Comparison of ENCODE assay signal across 21 mouse cellular contexts in genomic region chr12:3546781-3547180, GRCm38 (mm10). TPM values are rescaled to one million over a fixed set of nuclear protein-coding genes. Genes with fewer than 3 reads are reported as not detected.
DNase-seq lines count a peak whose midpoint lies in the region; ATAC-seq and TF ChIP-seq lines count a peak whose summit lies in the region.
"Had no signal": no experiment of that assay in that cellular context is flagged by ENCODE, and none has a peak within 500 bp of the region (broad histone marks: within the 10 kb centered on the region; RNA-seq: fewer than 3 reads in every experiment).

No protein-coding gene starts in this region.

- H3K4me2 ChIP-seq in midbrain, embryonic 11.5 days = no peak overlapping the region
- H3K4me2 ChIP-seq in midbrain, embryonic 15.5 days = no peak overlapping the region
- no peak overlapping the region for H3K4me2 ChIP-seq in liver, embryonic 12.5 days
- no peak overlapping the region for H3K4me2 ChIP-seq in kidney, embryonic 15.5 days
- H3K4me2 ChIP-seq: embryonic facial prominence, embryonic 12.5 days; forebrain, embryonic 13.5 days; forebrain, embryonic 15.5 days had no signal

- TF ChIP-seq EP300 in ES-Bruce4 (IDR thresholded peaks at IDR 0.05; ENCODE audit: insufficient read depth, low read depth, low read length) = no peak

- H3K9me3 ChIP-seq in midbrain, embryonic 11.5 days (ENCODE audit: control insufficient read depth, low read length) = no peaks in the 10 kb centered on the region
- H3K9me3 ChIP-seq in midbrain, embryonic 15.5 days = no peaks in the 10 kb centered on the region
- no peaks in the 10 kb centered on the region for H3K9me3 ChIP-seq in E14TG2a.4 (ENCODE audit: low read length)
- H3K9me3 ChIP-seq in ES-Bruce4 (replicated peaks; ENCODE audit: control insufficient read depth, insufficient read depth, low read length, poor library complexity, severe bottlenecking) = no peaks in the 10 kb centered on the region
- no peaks in the 10 kb centered on the region for H3K9me3 ChIP-seq in liver, embryonic 12.5 days (replicated peaks)
- no peaks in the 10 kb centered on the region for H3K9me3 ChIP-seq in kidney, embryonic 15.5 days (replicated peaks)
- H3K9me3 ChIP-seq: embryonic facial prominence, embryonic 10.5 days; embryonic facial prominence, embryonic 12.5 days; forebrain, embryonic 13.5 days; forebrain, embryonic 15.5 days had no signal

- no peak overlapping the region for H3K27ac ChIP-seq in midbrain, embryonic 11.5 days (ENCODE audit: low read depth, low read length)
- no peak overlapping the region for H3K27ac ChIP-seq in midbrain, embryonic 15.5 days
- H3K27ac ChIP-seq in ES-Bruce4 (ENCODE audit: insufficient read depth, low read length) = peak overlapping the region; percentile 61
- no peak overlapping the region for H3K27ac ChIP-seq in liver, embryonic 12.5 days
- H3K27ac ChIP-seq in kidney, embryonic 15.5 days = no peak overlapping the region
- H3K27ac ChIP-seq: embryonic facial prominence, embryonic 10.5 days; embryonic facial prominence, embryonic 12.5 days; forebrain, embryonic 13.5 days; forebrain, embryonic 15.5 days had no signal

- no peaks in the 10 kb centered on the region for H3K27me3 ChIP-seq in midbrain, embryonic 11.5 days (ENCODE audit: control insufficient read depth, insufficient read depth, low read length)
- no peaks in the 10 kb centered on the region for H3K27me3 ChIP-seq in midbrain, embryonic 15.5 days (replicated peaks)
- H3K27me3 ChIP-seq in E14TG2a.4 (ENCODE audit: insufficient read depth, low read length) (no peaks in the 10 kb centered on the region), ES-Bruce4 (ENCODE audit: control insufficient read depth, insufficient read depth, low read length, poor library complexity, severe bottlenecking) (no peaks in the 10 kb centered on the region)
- H3K27me3 ChIP-seq in liver, embryonic 12.5 days (replicated peaks) = 0 out of 2 replicates have a peak, but pooled peaks cover 4% of the 10 kb centered on the region
- H3K27me3 ChIP-seq in kidney, embryonic 15.5 days = no peaks in the 10 kb centered on the region
- H3K27me3 ChIP-seq: embryonic facial prominence, embryonic 12.5 days; forebrain, embryonic 15.5 days had no signal

- TF ChIP-seq POLR2A in ES-Bruce4 (IDR thresholded peaks at IDR 0.05; ENCODE audit: insufficient read depth, low read length) = no peak

- no peak overlapping the region for H3K4me3 ChIP-seq in midbrain, embryonic 11.5 days (ENCODE audit: low read depth, low read length)
- H3K4me3 ChIP-seq in midbrain, embryonic 15.5 days = no peak overlapping the region
- H3K4me3 ChIP-seq in E14TG2a.4 (replicated peaks; ENCODE audit: low read length) = peak overlapping the region; percentile 10; the same call in 1 of the 2 replicates
- H3K4me3 ChIP-seq in ES-Bruce4 (ENCODE audit: low read depth, low read length) = no peak overlapping the region
- H3K4me3 ChIP-seq in liver, embryonic 12.5 days = no peak overlapping the region
- no peak overlapping the region for H3K4me3 ChIP-seq in kidney, embryonic 15.5 days (replicated peaks)
- H3K4me3 ChIP-seq: embryonic facial prominence, embryonic 10.5 days; embryonic facial prominence, embryonic 12.5 days; forebrain, embryonic 13.5 days; forebrain, embryonic 15.5 days had no signal

- TF ChIP-seq CTCF in E14TG2a.4 (conservative IDR thresholded peaks at IDR 0.05; ENCODE audit: low read length) = no peak
- no peak for TF ChIP-seq CTCF in ES-Bruce4 (IDR thresholded peaks at IDR 0.05; ENCODE audit: low read depth, low read length)

- 0 out of 2 replicates have a peak, but pooled peaks cover 2% of the 10 kb centered on the region for H3K4me1 ChIP-seq in midbrain, embryonic 11.5 days (ENCODE audit: control insufficient read depth, insufficient read depth, low read length)
- peaks cover 6% of the 10 kb centered on the region; the same call in 1 of the 2 replicates for H3K4me1 ChIP-seq in midbrain, embryonic 15.5 days
- H3K4me1 ChIP-seq in E14TG2a.4 (replicated peaks; ENCODE audit: low read depth, low read length) (peaks cover 63% of the 10 kb centered on the region), ES-Bruce4 (ENCODE audit: control insufficient read depth, insufficient read depth, low read length) (peaks cover 8% of the 10 kb centered on the region)
- H3K4me1 ChIP-seq in liver, embryonic 12.5 days = 0 out of 2 replicates have a peak, but pooled peaks cover 6% of the 10 kb centered on the region
- peaks cover 4% of the 10 kb centered on the region for H3K4me1 ChIP-seq in kidney, embryonic 15.5 days

- H3K9ac ChIP-seq in midbrain, embryonic 11.5 days (ENCODE audit: low read length) = 0 out of 2 replicates have a peak overlapping the region, but pooled peaks have one; percentile 2
- no peak overlapping the region for H3K9ac ChIP-seq in midbrain, embryonic 15.5 days
- H3K9ac ChIP-seq in ES-Bruce4 (ENCODE audit: low read depth, poor library complexity, severe bottlenecking) = peak overlapping the region; percentile 47
- no peak overlapping the region for H3K9ac ChIP-seq in liver, embryonic 12.5 days
- no peak overlapping the region for H3K9ac ChIP-seq in kidney, embryonic 15.5 days
- H3K9ac ChIP-seq: embryonic facial prominence, embryonic 12.5 days; forebrain, embryonic 13.5 days; forebrain, embryonic 15.5 days; forebrain, postnatal 0 days had no signal

- H3K36me3 ChIP-seq in midbrain, embryonic 11.5 days (ENCODE audit: control insufficient read depth, insufficient read depth, low read length) = no peaks in the 10 kb centered on the region
- H3K36me3 ChIP-seq in midbrain, embryonic 15.5 days (replicated peaks) = no peaks in the 10 kb centered on the region
- H3K36me3 ChIP-seq in E14TG2a.4 (ENCODE audit: insufficient read depth, low read length) = no peaks in the 10 kb centered on the region
- H3K36me3 ChIP-seq in ES-Bruce4 (ENCODE audit: control insufficient read depth, insufficient read depth, low read length, poor library complexity, severe bottlenecking) = no peaks in the 10 kb centered on the region
- H3K36me3 ChIP-seq in liver, embryonic 12.5 days = no peaks in the 10 kb centered on the region
- no peaks in the 10 kb centered on the region for H3K36me3 ChIP-seq in kidney, embryonic 15.5 days
- H3K36me3 ChIP-seq: embryonic facial prominence, embryonic 10.5 days; embryonic facial prominence, embryonic 12.5 days; forebrain, embryonic 15.5 days had no signal

- no peak for ATAC-seq in midbrain, embryonic 11.5 days (ENCODE audit: low FRiP score)
- no peak for ATAC-seq in midbrain, embryonic 15.5 days (replicated peaks)
- no peak for ATAC-seq in liver, embryonic 12.5 days
- no peak for ATAC-seq in kidney, embryonic 15.5 days (replicated peaks; ENCODE audit: low FRiP score)
- ATAC-seq: forebrain, embryonic 13.5 days; forebrain, embryonic 15.5 days; forebrain, postnatal 0 days had no signal

- intact Hi-C loops in heart, postnatal 25 days (cut with DNase I) = no loop called here

- WGBS in midbrain, embryonic 11.5 days = 21% methylated on average over 6 of the region's 6 CpGs
- 30% methylated on average over 6 of the region's 6 CpGs for WGBS in midbrain, embryonic 15.5 days
- WGBS in liver, embryonic 12.5 days (ENCODE audit: insufficient replicate concordance) = 47% methylated on average over 6 of the region's 6 CpGs
- 41% methylated on average over 6 of the region's 6 CpGs for WGBS in kidney, embryonic 15.5 days

- peak; percentile 72 for DNase-seq in heart, adult 11 months
- no peak for DNase-seq in heart, postnatal 25 days (ENCODE audit: low spot score)
- no peak for DNase-seq in midbrain, embryonic 11.5 days (ENCODE audit: low spot score, missing footprints)
- DNase-seq: adrenal gland, adult 2 months; adrenal gland, postnatal 10 days; adrenal gland, postnatal 25 days; cerebellum, adult 11-12 months; cerebellum, adult 2 months; cerebellum, adult 9-10 months; cerebellum, postnatal 10 days; cerebellum, postnatal 25 days; forebrain, postnatal 0 days had no signal

RNA-seq across cellular contexts. Expression of gene Dtnb, which starts 25.4 kb away (rescaled TPM):
- total RNA-seq in heart, postnatal 25 days (2021) = 1 to 10 TPM; 5.3 to 5.4 TPM
- 30.1 and 33.0 TPM in 2 replicates for polyA plus RNA-seq in midbrain, embryonic 11.5 days (2014; fragmentation: Nextera tagmentation; extraction: Ambion mirVana)
- polyA plus RNA-seq in midbrain, embryonic 15.5 days (2015; fragmentation: Nextera tagmentation; extraction: Ambion mirVana) = 48.7 and 54.1 TPM in 2 replicates
- polyA plus RNA-seq in ES-Bruce4 (2011; ENCODE audit: insufficient read depth, insufficient read length, low read depth, missing spikeins) = 56.0 and 62.1 TPM in 2 replicates
- 22.6 and 26.3 TPM in 2 replicates for polyA plus RNA-seq in liver, embryonic 12.5 days (2016; fragmentation: Nextera tagmentation; extraction: Ambion mirVana)
- polyA plus RNA-seq in kidney, embryonic 15.5 days (2015; fragmentation: Nextera tagmentation; extraction: Ambion mirVana) = 41.3 and 47.2 TPM in 2 replicates

Comparison
In these comparisons a context has a peak if more than half of its experiments do, and no peak if none do; other contexts are left out.
1. H3K9ac ChIP-seq: peak in midbrain, embryonic 11.5 days (single experiment) and ES-Bruce4 (single experiment); none in midbrain, embryonic 15.5 days (single experiment), liver, embryonic 12.5 days (single experiment) and kidney, embryonic 15.5 days (single experiment).